Mouse (Mus musculus) cerebellum, adult 2 months (tissue): ENCODE results near the gene Cry2. TPM values are rescaled to one million over a fixed set of nuclear protein-coding genes. Genes with fewer than 3 reads are reported as not detected.
A peak's percentile ranks its signal among the peaks of the same experiment; 100 is the strongest.

Experiments used
- DNase-seq, 2 experiments: peaks; one replicate each; pipeline ENCODE4 v3.0.0; 2021
- H3K27ac ChIP-seq: fragments of 200-500 bp; 2 replicates; pipeline ENCODE4 v1.5.1; 2012; ENCODE audit warnings: low read length, control low read depth, inconsistent platforms; ENCODE audit not compliant: insufficient read depth
- H3K27me3 ChIP-seq: fragments of 200-500 bp; 2 replicates; pipeline ENCODE4 v1.6.1; 2012; ENCODE audit warnings: inconsistent platforms, mild to moderate bottlenecking, low read length, moderate library complexity; ENCODE audit not compliant: control insufficient read depth, insufficient read depth
- H3K4me1 ChIP-seq: fragments of 200-500 bp; 2 replicates; pipeline ENCODE4 v1.6.1; 2011; ENCODE audit warnings: low read length; ENCODE audit not compliant: control insufficient read depth, insufficient read depth
- H3K4me3 ChIP-seq: fragments of 200-500 bp; replicated peaks from 2 replicates; pipeline ENCODE3; 2011; ENCODE audit warnings: mild to moderate bottlenecking, low read depth, low read length, control low read depth; ENCODE audit not compliant: insufficient read depth
- CTCF ChIP-seq: fragments of 200-500 bp; IDR thresholded peaks from 2 replicates; pipeline ENCODE4 v1.5.1; 2011; ENCODE audit warnings: low read depth, mild to moderate bottlenecking, control low read depth, low read length, moderate library complexity, borderline replicate concordance; ENCODE audit not compliant: insufficient read depth
- POLR2A ChIP-seq: fragments of 200-500 bp; IDR thresholded peaks from 2 replicates; pipeline ENCODE4 v1.6.1; 2011; ENCODE audit warnings: low read length, control low read depth, borderline replicate concordance; ENCODE audit not compliant: insufficient read depth
- WGBS: fragments of 180-500 bp; shearing (Covaris S2); methylation state at CpG from one replicate; pipeline ENCODE4 v1.1.7; 2018; 5-methylcytosine and 5-hydroxymethylcytosine counted together
- polyA plus RNA-seq: library from polyadenylated mRNA; depleted of rRNA; stranded (reverse); fragments of >200 nt; gene quantifications from 2 replicates; pipeline ENCODE4 v1.2.3, GENCODE M21; 2012

Gene Cry2
- polyA plus RNA-seq, 1 experiment = 81.8 TPM

DNA sequence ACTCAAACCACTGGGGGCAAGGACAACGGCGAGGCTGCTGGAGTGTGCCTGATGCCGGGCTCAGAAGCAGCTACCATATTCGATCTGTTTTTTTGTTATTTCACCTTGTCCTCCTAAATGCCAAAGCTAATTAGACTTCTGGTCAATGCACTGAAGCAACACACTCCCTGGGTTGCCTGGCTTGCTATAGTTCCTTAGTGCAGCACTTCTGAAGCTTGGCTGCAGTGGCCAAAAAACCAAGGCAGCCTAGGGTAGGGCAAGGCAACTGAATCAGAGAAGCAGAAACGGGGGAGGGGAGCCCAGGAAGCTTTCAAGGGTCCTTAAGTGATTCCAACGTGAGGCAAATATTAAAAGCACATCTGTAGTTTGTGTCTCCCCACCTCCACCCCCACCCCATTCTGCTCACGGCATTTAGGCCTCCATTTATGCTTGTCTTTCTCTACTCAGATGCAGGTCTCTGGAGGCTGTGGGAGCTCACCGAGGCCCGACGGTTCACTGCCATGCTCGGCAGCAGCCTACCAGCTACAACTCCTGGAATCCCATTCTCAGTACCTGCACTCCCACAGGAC is 2.1 kb downstream of the Cry2 start:
- WGBS = 2% methylated on average over 11 of the region's 11 CpGs
- peaks cover 27% of the 10 kb centered on the region for H3K4me1 ChIP-seq

DNA sequence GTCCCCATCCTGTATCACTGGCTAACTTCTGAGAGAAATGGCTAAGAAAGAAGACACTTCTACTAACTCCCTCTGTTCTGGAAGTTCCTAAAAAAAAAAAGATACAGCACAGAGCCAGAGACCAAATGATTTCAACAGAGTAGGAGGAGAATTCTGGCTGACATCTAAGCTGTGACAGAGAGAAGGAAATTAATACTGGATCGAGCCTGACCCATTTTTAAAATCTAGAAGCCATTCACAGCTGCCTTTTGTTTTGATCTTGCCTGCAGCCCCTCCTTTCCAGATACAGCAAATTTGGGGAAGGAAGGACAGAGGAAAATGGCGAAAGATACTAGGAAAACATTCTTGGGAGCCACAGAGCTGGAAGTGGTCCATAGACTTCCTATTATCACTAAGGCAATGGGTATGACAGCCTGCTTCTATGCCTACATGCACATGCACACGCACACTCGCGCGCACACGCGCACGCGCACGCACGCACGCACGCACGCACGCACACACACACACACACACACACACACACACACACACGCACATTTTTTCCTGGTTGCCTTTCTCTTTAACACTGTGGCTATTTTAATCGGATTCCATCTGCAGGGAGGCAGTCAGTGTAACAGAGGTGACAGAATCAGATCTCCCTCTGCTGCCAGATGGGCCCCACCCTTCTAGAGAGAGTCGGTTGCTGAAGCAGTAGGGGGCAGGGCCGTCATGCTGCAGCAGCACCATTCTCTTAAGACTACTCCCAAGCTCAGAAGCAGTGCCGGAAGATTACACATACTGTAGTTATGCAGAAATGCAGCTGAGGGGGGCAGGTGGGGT is 2.9 kb downstream of the Cry2 start:
- no peaks in the 10 kb centered on the region for H3K27me3 ChIP-seq
- H3K4me3 ChIP-seq = peak overlapping the region; percentile 88
- peaks cover 32% of the 10 kb centered on the region for H3K4me1 ChIP-seq
- H3K27ac ChIP-seq = peak overlapping the region; percentile 84
- peak; percentile 73 to 80 for DNase-seq
- WGBS = 12% methylated on average over 21 of the region's 21 CpGs
- peak; percentile 60 for TF ChIP-seq POLR2A
- TF ChIP-seq CTCF = no peak

More for the DNA sequence above, 2.1 kb downstream of the Cry2 start:
- no peaks in the 10 kb centered on the region for H3K27me3 ChIP-seq
- DNase-seq = peak; percentile 55
- peak overlapping the region; percentile 88 for H3K4me3 ChIP-seq
- H3K27ac ChIP-seq = peak overlapping the region; percentile 84
- TF ChIP-seq POLR2A = no peak

GRCm38 (mm10) chr2:92430089-92430488 is 3.8 kb downstream of the Cry2 start:
- DNase-seq = no peak
- Histone ChIP-seq H3K27ac (no peak overlapping the region), H3K27me3 (no peaks in the 10 kb centered on the region), H3K4me1 (peaks cover 37% of the 10 kb centered on the region), H3K4me3 (no peak overlapping the region)
- 64% methylated on average over 2 of the region's 2 CpGs for WGBS
- no peak for TF ChIP-seq CTCF
- no peak for TF ChIP-seq POLR2A

GRCm38 (mm10) chr2:92427882-92428281 is 6.0 kb downstream of the Cry2 start:
- WGBS = 2% methylated on average over 6 of the region's 6 CpGs
- H3K4me1 ChIP-seq = peaks cover 48% of the 10 kb centered on the region
- no peaks in the 10 kb centered on the region for H3K27me3 ChIP-seq
- DNase-seq = peak; percentile 94 to 97
- peak overlapping the region; percentile 60 for H3K27ac ChIP-seq
- H3K4me3 ChIP-seq = peak overlapping the region; percentile 31
- TF ChIP-seq POLR2A = peak; percentile 98
- no peak for TF ChIP-seq CTCF

- peak; percentile 49 to 50 for DNase-seq
- Histone ChIP-seq H3K4me1 (peaks cover 62% of the 10 kb centered on the region), H3K4me3 (no peak overlapping the region), H3K27me3 (no peaks in the 10 kb centered on the region), H3K27ac (peak overlapping the region; percentile 74)
- TF ChIP-seq CTCF (no peak), POLR2A (no peak)
- WGBS = 3% methylated on average over 3 of the region's 3 CpGs
Observed at GRCm38 (mm10) chr2:92426426-92426825, 7.4 kb downstream of the Cry2 start.

GRCm38 (mm10) chr2:92425366-92425765 is 8.5 kb downstream of the Cry2 start:
- H3K27me3 ChIP-seq = no peaks in the 10 kb centered on the region
- TF ChIP-seq POLR2A = no peak
- TF ChIP-seq CTCF = no peak
- DNase-seq = no peak
- no peak overlapping the region for H3K4me3 ChIP-seq
- peak overlapping the region; percentile 40; the same call in 1 of the 2 replicates for H3K27ac ChIP-seq
- H3K4me1 ChIP-seq = peaks cover 66% of the 10 kb centered on the region
- 58% methylated on average over 4 of the region's 4 CpGs for WGBS

- peaks cover 64% of the 10 kb centered on the region for H3K4me1 ChIP-seq
- no peaks in the 10 kb centered on the region for H3K27me3 ChIP-seq
- TF ChIP-seq POLR2A = no peak
- TF ChIP-seq CTCF = no peak
- peak; percentile 44 to 50 for DNase-seq
- 53% methylated on average over 9 of the region's 9 CpGs for WGBS
- no peak overlapping the region for H3K4me3 ChIP-seq
- H3K27ac ChIP-seq = peak overlapping the region; percentile 55
Observed at GRCm38 (mm10) chr2:92424462-92425308, 9.2 kb downstream of the Cry2 start.
